Mouse (Mus musculus) olfactory bulb, adult 2 months (tissue): ENCODE results near the gene Maged1.

Source experiments
- CTCF ChIP-seq: fragments of 200-500 bp; IDR thresholded peaks from 2 replicates; pipeline ENCODE4 v1.5.1; 2012; ENCODE audit warnings: low read depth, mild to moderate bottlenecking, low read length, moderate library complexity; ENCODE audit not compliant: insufficient read depth
- POLR2A ChIP-seq: fragments of 200-500 bp; IDR thresholded peaks from 2 replicates; pipeline ENCODE4 v1.6.1; 2012; ENCODE audit warnings: mild to moderate bottlenecking, low read depth, low read length, moderate library complexity; ENCODE audit not compliant: insufficient read depth

DNA sequence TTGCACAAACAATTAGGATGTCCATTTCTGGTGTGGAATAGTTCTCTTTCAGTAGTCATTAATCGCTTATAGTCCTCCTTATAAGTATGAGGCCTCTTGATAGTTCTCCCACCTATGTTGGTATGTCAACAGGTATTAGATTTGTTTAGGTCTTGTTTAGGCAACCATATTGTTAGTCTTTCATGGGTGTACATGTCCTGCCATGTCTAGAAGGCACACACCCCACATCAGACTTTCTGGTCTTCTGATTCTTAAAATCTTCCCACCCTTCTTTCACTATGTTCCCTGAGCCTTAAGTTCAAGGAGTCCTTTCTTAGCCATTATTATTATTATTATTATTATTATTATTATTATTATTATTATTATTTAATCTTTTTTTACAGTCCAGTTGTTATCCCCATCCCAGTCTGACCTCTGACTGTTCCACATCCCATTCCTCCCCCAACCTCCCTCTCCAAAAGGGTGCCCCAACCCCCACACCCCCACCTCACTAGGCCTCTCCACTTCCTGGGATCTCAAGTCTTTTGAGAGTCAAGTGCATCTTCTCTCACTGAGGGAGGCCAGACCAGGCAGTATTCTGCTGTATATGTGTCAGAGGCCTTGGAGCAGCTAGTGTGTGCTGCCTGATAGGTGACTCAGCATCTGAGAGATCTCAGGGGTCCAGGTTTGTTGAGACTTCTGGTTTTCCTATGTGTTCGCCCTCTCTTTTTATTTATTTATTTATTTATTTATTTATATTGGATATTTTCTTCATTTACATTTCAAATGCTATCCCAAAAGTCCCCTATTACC, 55.7 kb downstream of the Maged1 start:
- TF ChIP-seq POLR2A (no peak), CTCF (no peak)
